Mouse (Mus musculus) neural tube, embryonic 13.5 days (tissue): ENCODE measurements at regions not wholly inside any gene's neighbourhood (a gene's known extent, or its start where the extent isn't known, plus 50 kb on each side); places are given as distances from the start of the nearest gene placed in this dataset.
A peak's percentile ranks its signal among the peaks of the same experiment; 100 is the strongest.

ENCODE experiments used
- ATAC-seq: fragments of 200-750 bp; cut with Nextera tagmentation; 2 replicates; pipeline ENCODE4 v1.8.0; 2017; ENCODE audit warnings: low read depth, mild to moderate bottlenecking, moderate TSS enrichment, moderate library complexity
- H3K27ac ChIP-seq: fragments of 300-500 bp; sonication (generic); replicated peaks from 2 replicates; pipeline ENCODE4 v1.5.1; 2015; ENCODE audit warnings: moderate library complexity, mild to moderate bottlenecking, inconsistent platforms
- H3K27me3 ChIP-seq: fragments of 300-500 bp; sonication (generic); 2 replicates; pipeline ENCODE4 v1.6.1; 2015; ENCODE audit warnings: mild to moderate bottlenecking, inconsistent platforms
- H3K36me3 ChIP-seq: fragments of 300-500 bp; sonication (generic); 2 replicates; pipeline ENCODE4 v1.6.1; 2015; ENCODE audit warnings: mild to moderate bottlenecking, inconsistent platforms
- H3K4me1 ChIP-seq: fragments of 300-500 bp; sonication (generic); replicated peaks from 2 replicates; pipeline ENCODE4 v1.6.1; 2015; ENCODE audit warnings: inconsistent platforms
- H3K4me2 ChIP-seq: fragments of 300-500 bp; sonication (generic); 2 replicates; pipeline ENCODE4 v1.6.1; 2015; ENCODE audit warnings: inconsistent platforms, mild to moderate bottlenecking, moderate library complexity
- H3K4me3 ChIP-seq: fragments of 300-500 bp; sonication (generic); 2 replicates; pipeline ENCODE4 v1.5.1; 2015; ENCODE audit warnings: mild to moderate bottlenecking, inconsistent platforms
- H3K9ac ChIP-seq: fragments of 300-500 bp; sonication (generic); 2 replicates; pipeline ENCODE4 v1.6.1; 2015; ENCODE audit warnings: moderate library complexity, mild to moderate bottlenecking, inconsistent platforms
- H3K9me3 ChIP-seq: fragments of 300-500 bp; sonication (generic); 2 replicates; pipeline ENCODE4 v1.6.1; 2016; ENCODE audit warnings: inconsistent platforms
- WGBS: fragments of 180-500 bp; shearing (Covaris S2); methylation state at CpG from one replicate; pipeline ENCODE4 v1.1.7; 2015; 5-methylcytosine and 5-hydroxymethylcytosine counted together

- peaks cover 41% of the 10 kb centered on the region for H3K4me1 ChIP-seq
- H3K4me3 ChIP-seq: no peak overlapping the region
- H3K36me3 ChIP-seq: no peaks in the 10 kb centered on the region
- H3K9ac ChIP-seq: no peak overlapping the region; the same call in 1 of the 2 replicates
- ATAC-seq: no peak; the same call in 1 of the 2 replicates
- WGBS: 37% methylated on average over 10 of the region's 10 CpGs
- H3K4me2 ChIP-seq: no peak overlapping the region
- H3K27me3 ChIP-seq: no peaks in the 10 kb centered on the region
- peak overlapping the region; percentile 69 for H3K27ac ChIP-seq
- H3K9me3 ChIP-seq: no peaks in the 10 kb centered on the region
Measured at GRCm38 (mm10) chr6:50814936-50815500, 160.8 kb upstream of the Npvf start.

GRCm38 (mm10) chr6:50815579-50815978, 161.3 kb upstream of the Npvf start:
- 58% methylated on average over 8 of the region's 8 CpGs for WGBS
- no peak overlapping the region for H3K9ac ChIP-seq
- no peak overlapping the region for H3K4me2 ChIP-seq
- H3K9me3 ChIP-seq: no peaks in the 10 kb centered on the region
- H3K4me1 ChIP-seq: peaks cover 47% of the 10 kb centered on the region
- peak; percentile 64 for ATAC-seq
- H3K27me3 ChIP-seq: no peaks in the 10 kb centered on the region
- H3K4me3 ChIP-seq: no peak overlapping the region
- H3K36me3 ChIP-seq: no peaks in the 10 kb centered on the region
- H3K27ac ChIP-seq: peak overlapping the region; percentile 69

GRCm38 (mm10) chr6:50817430-50817829, 163.2 kb upstream of the Npvf start:
- Histone ChIP-seq H3K4me1 (peaks cover 60% of the 10 kb centered on the region), H3K36me3 (no peaks in the 10 kb centered on the region), H3K9ac (no peak overlapping the region), H3K27me3 (no peaks in the 10 kb centered on the region), H3K4me2 (no peak overlapping the region), H3K9me3 (no peaks in the 10 kb centered on the region), H3K4me3 (no peak overlapping the region), H3K27ac (no peak overlapping the region)
- ATAC-seq: no peak
- 74% methylated on average over 10 of the region's 10 CpGs for WGBS

GRCm38 (mm10) chr6:50818433-50818832, 164.2 kb upstream of the Npvf start:
- WGBS: 92% methylated on average over 5 of the region's 5 CpGs
- H3K9ac ChIP-seq: no peak overlapping the region
- no peak overlapping the region for H3K4me2 ChIP-seq
- no peaks in the 10 kb centered on the region for H3K27me3 ChIP-seq
- ATAC-seq: no peak
- 0 out of 2 replicates have a peak overlapping the region, but pooled peaks have one; percentile 4 for H3K27ac ChIP-seq
- peaks cover 67% of the 10 kb centered on the region for H3K4me1 ChIP-seq
- H3K9me3 ChIP-seq: no peaks in the 10 kb centered on the region
- H3K36me3 ChIP-seq: no peaks in the 10 kb centered on the region
- no peak overlapping the region for H3K4me3 ChIP-seq

GRCm38 (mm10) chr6:50818891-50819541, 164.8 kb upstream of the Npvf start:
- WGBS: 46% methylated on average over 10 of the region's 10 CpGs
- Histone ChIP-seq H3K9me3 (no peaks in the 10 kb centered on the region), H3K9ac (no peak overlapping the region), H3K4me2 (no peak overlapping the region), H3K36me3 (no peaks in the 10 kb centered on the region), H3K4me3 (no peak overlapping the region), H3K4me1 (peaks cover 72% of the 10 kb centered on the region), H3K27ac (0 out of 2 replicates have a peak overlapping the region, but pooled peaks have one; percentile 4), H3K27me3 (no peaks in the 10 kb centered on the region)
- ATAC-seq: no peak

- 29% methylated on average over 12 of the region's 12 CpGs for WGBS
- peak; percentile 54; the same call in 1 of the 2 replicates for ATAC-seq
- H3K4me2 ChIP-seq: no peak overlapping the region
Measured at GRCm38 (mm10) chr6:50821401-50822235, 167.4 kb upstream of the Npvf start.

GRCm38 (mm10) chr6:50822236-50823151, 168.3 kb upstream of the Npvf start:
- no peak overlapping the region for H3K4me3 ChIP-seq
- 32% methylated on average over 18 of the region's 18 CpGs for WGBS
- no peaks in the 10 kb centered on the region for H3K9me3 ChIP-seq
- H3K9ac ChIP-seq: peak overlapping the region; percentile 34
- H3K27me3 ChIP-seq: no peaks in the 10 kb centered on the region
- H3K27ac ChIP-seq: peak overlapping the region; percentile 87
- peak overlapping the region; percentile 11 for H3K4me2 ChIP-seq
- peaks cover 62% of the 10 kb centered on the region for H3K4me1 ChIP-seq
- H3K36me3 ChIP-seq: no peaks in the 10 kb centered on the region
- peak; percentile 54 for ATAC-seq

More at GRCm38 (mm10) chr6:50821401-50822235, 167.4 kb upstream of the Npvf start:
- H3K4me3 ChIP-seq: no peak overlapping the region
- peak overlapping the region; percentile 87 for H3K27ac ChIP-seq
- peaks cover 62% of the 10 kb centered on the region for H3K4me1 ChIP-seq
- no peaks in the 10 kb centered on the region for H3K36me3 ChIP-seq
- peak overlapping the region; percentile 31 for H3K9ac ChIP-seq
- no peaks in the 10 kb centered on the region for H3K9me3 ChIP-seq
- no peaks in the 10 kb centered on the region for H3K27me3 ChIP-seq

GRCm38 (mm10) chr6:50823220-50823910, 169.1 kb upstream of the Npvf start:
- 11% methylated on average over 18 of the region's 18 CpGs for WGBS
- H3K27me3 ChIP-seq: no peaks in the 10 kb centered on the region
- H3K9me3 ChIP-seq: 0 out of 2 replicates have a peak, but pooled peaks cover 5% of the 10 kb centered on the region
- no peak overlapping the region for H3K4me3 ChIP-seq
- H3K4me2 ChIP-seq: peak overlapping the region; percentile 11
- no peaks in the 10 kb centered on the region for H3K36me3 ChIP-seq
- peak overlapping the region; percentile 87 for H3K27ac ChIP-seq
- peaks cover 62% of the 10 kb centered on the region for H3K4me1 ChIP-seq
- 0 out of 2 replicates have a peak overlapping the region, but pooled peaks have one; percentile 34 for H3K9ac ChIP-seq
- ATAC-seq: peak; percentile 77; the same call in 1 of the 2 replicates

GRCm38 (mm10) chr6:50824466-50824865, 170.2 kb upstream of the Npvf start:
- Histone ChIP-seq H3K4me3 (no peak overlapping the region), H3K4me2 (no peak overlapping the region), H3K36me3 (no peaks in the 10 kb centered on the region), H3K9me3 (0 out of 2 replicates have a peak, but pooled peaks cover 5% of the 10 kb centered on the region), H3K4me1 (peaks cover 53% of the 10 kb centered on the region), H3K9ac (no peak overlapping the region), H3K27ac (no peak overlapping the region), H3K27me3 (no peaks in the 10 kb centered on the region)
- 82% methylated on average over 4 of the region's 4 CpGs for WGBS
- no peak for ATAC-seq

- no peak for ATAC-seq
- H3K4me1 ChIP-seq: no peaks in the 10 kb centered on the region
- no peak overlapping the region for H3K9ac ChIP-seq
- no peak overlapping the region for H3K4me3 ChIP-seq
- H3K27me3 ChIP-seq: no peaks in the 10 kb centered on the region
- no peak overlapping the region for H3K4me2 ChIP-seq
- H3K27ac ChIP-seq: no peak overlapping the region
- WGBS: 63% methylated on average over 5 of the region's 5 CpGs
- no peaks in the 10 kb centered on the region for H3K36me3 ChIP-seq
- 0 out of 2 replicates have a peak, but pooled peaks cover 5% of the 10 kb centered on the region for H3K9me3 ChIP-seq
Measured at GRCm38 (mm10) chr6:50831725-50832124, 177.5 kb upstream of the Npvf start.
